In the genomic region with DNA sequence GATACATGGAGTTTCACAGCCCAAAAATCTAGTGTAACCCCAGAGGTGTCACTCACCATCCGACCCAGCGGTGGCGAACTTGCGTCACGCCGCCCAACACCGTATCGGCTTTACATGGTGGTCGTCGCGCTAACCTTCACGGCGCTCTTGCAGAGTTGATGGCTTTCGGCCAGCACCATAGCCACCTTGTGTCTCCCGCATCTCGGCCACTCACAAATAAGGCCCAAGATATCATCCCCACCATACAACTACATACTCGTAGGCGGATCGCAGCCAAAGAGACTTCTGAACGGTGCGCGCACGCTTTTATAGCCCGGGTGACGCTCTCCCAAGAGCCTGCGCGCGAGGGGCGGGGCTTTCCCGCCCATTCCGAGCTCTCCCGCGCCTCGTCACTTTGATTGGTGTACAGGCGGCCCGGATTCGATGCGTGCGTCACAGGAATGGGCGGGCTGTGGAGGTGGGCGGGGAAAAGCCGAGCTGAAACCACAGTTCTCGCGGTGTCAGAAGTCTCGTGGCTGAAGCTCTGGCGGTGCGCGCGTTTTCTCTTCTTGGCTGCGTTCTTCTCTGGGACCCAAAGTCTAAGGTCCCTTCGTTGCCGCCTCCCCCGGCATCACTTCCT, we compare ENCODE assay signal across 8 mouse cellular contexts.
DNase-seq lines count a peak whose midpoint lies in the region; ATAC-seq and TF ChIP-seq lines count a peak whose summit lies in the region.

No protein-coding gene starts in this region.

- H3K9ac ChIP-seq in embryonic facial prominence, embryonic 15.5 days: peak overlapping the region; percentile 81
- H3K9ac ChIP-seq in limb, embryonic 14.5 days (ENCODE audit: low read depth, low read length, severe bottlenecking): peak overlapping the region; percentile 89
- H3K9ac ChIP-seq in midbrain, postnatal 0 days (replicated peaks; ENCODE audit: low read length, poor library complexity, severe bottlenecking): peak overlapping the region; percentile 96

- under 1% methylated on average over 53 of the region's 53 CpGs for WGBS in bone marrow, adult 2 months
- under 1% methylated on average over 53 of the region's 53 CpGs for WGBS in embryonic facial prominence, embryonic 15.5 days
- WGBS in limb, embryonic 14.5 days: under 1% methylated on average over 53 of the region's 53 CpGs
- whole genome bisulfite sequencing in midbrain, postnatal 0 days: under 1% methylated on average over 53 of the region's 53 CpGs

- peak overlapping the region; percentile 96 for H3K27ac ChIP-seq in bone marrow, adult 2 months (ENCODE audit: control insufficient read depth, insufficient read depth, low read depth, low read length, poor library complexity)
- peak overlapping the region; percentile 98 for H3K27ac ChIP-seq in embryonic facial prominence, embryonic 15.5 days (replicated peaks)
- H3K27ac ChIP-seq in limb, embryonic 14.5 days (replicated peaks; ENCODE audit: low read depth, low read length): peak overlapping the region; percentile 99
- H3K27ac ChIP-seq in midbrain, postnatal 0 days (ENCODE audit: low read depth, low read length): peak overlapping the region; percentile 100

- peak; percentile 99 for DNase-seq in 416B (ENCODE audit: low read depth)
- peak; percentile 99 for DNase-seq in heart, adult 8-10 months (ENCODE audit: low spot score)
- DNase-seq in kidney, adult 9 months: peak; percentile 100
- peak; percentile 99 for DNase-seq in limb, embryonic 14.5 days (ENCODE audit: low spot score)
- peak; percentile 99 for DNase-seq in midbrain, postnatal 0 days (ENCODE audit: low spot score)
- DNase-seq in spleen, postnatal 14 days (ENCODE audit: low spot score in 2 of 2): peak; percentile 97 to 99

- H3K4me2 ChIP-seq in embryonic facial prominence, embryonic 15.5 days (replicated peaks): peak overlapping the region; percentile 53
- peak overlapping the region; percentile 62 for H3K4me2 ChIP-seq in limb, embryonic 14.5 days (replicated peaks; ENCODE audit: low read depth, low read length, severe bottlenecking)
- H3K4me2 ChIP-seq in midbrain, postnatal 0 days (ENCODE audit: low read depth, low read length, poor library complexity, severe bottlenecking): peak overlapping the region; percentile 81

- no peaks in the 10 kb centered on the region for H3K9me3 ChIP-seq in embryonic facial prominence, embryonic 15.5 days (replicated peaks)
- no peaks in the 10 kb centered on the region for H3K9me3 ChIP-seq in limb, embryonic 14.5 days (ENCODE audit: control insufficient read depth, low read length)
- no peaks in the 10 kb centered on the region for H3K9me3 ChIP-seq in midbrain, postnatal 0 days (ENCODE audit: low read length)

- H3K36me3 ChIP-seq in embryonic facial prominence, embryonic 15.5 days: peaks cover 7% of the 10 kb centered on the region; the same call in 1 of the 2 replicates
- peaks cover 8% of the 10 kb centered on the region; the same call in 1 of the 2 replicates for H3K36me3 ChIP-seq in limb, embryonic 14.5 days (ENCODE audit: control insufficient read depth, insufficient read depth, low read length)
- no peaks in the 10 kb centered on the region for H3K36me3 ChIP-seq in midbrain, postnatal 0 days (ENCODE audit: insufficient read depth, low read length)

- ATAC-seq in embryonic facial prominence, embryonic 15.5 days (ENCODE audit: insufficient number of reproducible peaks, low FRiP score, low TSS enrichment, low read depth): peak; percentile 98
- ATAC-seq in limb, embryonic 14.5 days (ENCODE audit: low FRiP score, low read depth): peak; percentile 96
- ATAC-seq in midbrain, postnatal 0 days (ENCODE audit: low FRiP score): peak; percentile 99

- H3K4me1 ChIP-seq in bone marrow, adult 2 months (ENCODE audit: control insufficient read depth, insufficient read depth, low read length): no peaks in the 10 kb centered on the region
- H3K4me1 ChIP-seq in embryonic facial prominence, embryonic 15.5 days: peaks cover 20% of the 10 kb centered on the region
- peaks cover 11% of the 10 kb centered on the region for H3K4me1 ChIP-seq in limb, embryonic 14.5 days (ENCODE audit: control insufficient read depth, insufficient read depth, low read length)
- peaks cover 4% of the 10 kb centered on the region; the same call in 1 of the 2 replicates for H3K4me1 ChIP-seq in midbrain, postnatal 0 days (ENCODE audit: insufficient read depth, low read length)

- H3K27me3 ChIP-seq in embryonic facial prominence, embryonic 15.5 days: no peaks in the 10 kb centered on the region
- no peaks in the 10 kb centered on the region for H3K27me3 ChIP-seq in limb, embryonic 14.5 days (ENCODE audit: control insufficient read depth, insufficient read depth, low read length)
- no peaks in the 10 kb centered on the region for H3K27me3 ChIP-seq in midbrain, postnatal 0 days (ENCODE audit: insufficient read depth, low read length)

- TF ChIP-seq POLR2A in bone marrow, adult 2 months (IDR thresholded peaks at IDR 0.05; ENCODE audit: borderline replicate concordance, control insufficient read depth, low read depth, low read length): peak; percentile 89
- peak; percentile 100; the same call in 1 of the 2 replicates for TF ChIP-seq POLR2A in limb, embryonic 14.5 days (IDR thresholded peaks at IDR 0.05; ENCODE audit: borderline replicate concordance, extremely low read depth, insufficient read depth, insufficient read length)

- peak overlapping the region; percentile 99 for H3K4me3 ChIP-seq in bone marrow, adult 2 months (replicated peaks; ENCODE audit: control insufficient read depth, low read depth, low read length)
- peak overlapping the region; percentile 75 for H3K4me3 ChIP-seq in embryonic facial prominence, embryonic 15.5 days (replicated peaks)
- peak overlapping the region; percentile 60 for H3K4me3 ChIP-seq in limb, embryonic 14.5 days (replicated peaks; ENCODE audit: low read length)
- H3K4me3 ChIP-seq in midbrain, postnatal 0 days (ENCODE audit: low read depth, low read length): peak overlapping the region; percentile 66

- peak; percentile 19; the same call in 1 of the 2 replicates for TF ChIP-seq CTCF in bone marrow, adult 2 months (IDR thresholded peaks at IDR 0.05; ENCODE audit: control insufficient read depth, insufficient read depth, low read length)
- peak; percentile 51 for TF ChIP-seq CTCF in midbrain, postnatal 0 days (IDR thresholded peaks at IDR 0.05)

Comparison
In these comparisons a context has a peak if more than half of its experiments do, and no peak if none do; other contexts are left out.
1. Peak in every context shown above with its lines: DNase-seq, ATAC-seq, H3K4me3 ChIP-seq and H3K27ac ChIP-seq.